Mouse (Mus musculus) embryonic facial prominence, embryonic 12.5 days (tissue): ENCODE measurements around the gene Sat2. TPM values are rescaled to one million over a fixed set of nuclear protein-coding genes. Genes with fewer than 3 reads are reported as not detected.

Source experiments
- ATAC-seq: fragments of 200-750 bp; cut with Nextera tagmentation; 2 replicates; pipeline ENCODE4 v1.8.0; 2017; ENCODE audit not compliant: insufficient number of reproducible peaks, insufficient read depth, low FRiP score, low TSS enrichment
- H3K27ac ChIP-seq: fragments of 300-500 bp; sonication (generic); 2 replicates; pipeline ENCODE4 v1.5.1; 2016; ENCODE audit warnings: mild to moderate bottlenecking
- H3K27me3 ChIP-seq: fragments of 300-500 bp; sonication (generic); 2 replicates; pipeline ENCODE4 v1.6.1; 2016; ENCODE audit warnings: mild to moderate bottlenecking, moderate library complexity
- H3K36me3 ChIP-seq: fragments of 300-500 bp; sonication (generic); 2 replicates; pipeline ENCODE4 v1.6.1; 2016; ENCODE audit warnings: mild to moderate bottlenecking
- H3K4me1 ChIP-seq: fragments of 300-500 bp; sonication (generic); 2 replicates; pipeline ENCODE4 v1.6.1; 2016
- H3K4me2 ChIP-seq: fragments of 300-500 bp; sonication (generic); replicated peaks from 2 replicates; pipeline ENCODE4 v1.6.1; 2016; ENCODE audit warnings: mild to moderate bottlenecking, moderate library complexity
- H3K4me3 ChIP-seq: fragments of 300-500 bp; sonication (generic); 2 replicates; pipeline ENCODE4 v1.5.1; 2016; ENCODE audit warnings: mild to moderate bottlenecking
- H3K9ac ChIP-seq: fragments of 300-500 bp; sonication (generic); 2 replicates; pipeline ENCODE4 v1.6.1; 2016; ENCODE audit warnings: mild to moderate bottlenecking, moderate library complexity
- H3K9me3 ChIP-seq: fragments of 300-500 bp; sonication (generic); 2 replicates; pipeline ENCODE4 v1.6.1; 2016; ENCODE audit warnings: mild to moderate bottlenecking, moderate library complexity
- WGBS: fragments of 180-500 bp; shearing (Covaris S2); methylation state at CpG from one replicate; pipeline ENCODE4 v1.1.7; 2016; 5-methylcytosine and 5-hydroxymethylcytosine counted together
- polyA plus RNA-seq: library from polyadenylated mRNA; unstranded; fragments of >200 nt; fragmentation: Nextera tagmentation; extraction: Ambion mirVana; gene quantifications from 2 replicates; pipeline ENCODE4 v1.2.1, GENCODE M21; 2016

Sat2 gene
- polyA plus RNA-seq = 25.4 and 25.8 TPM in 2 replicates

- peaks cover 13% of the 10 kb centered on the region for H3K4me1 ChIP-seq
- H3K27me3 ChIP-seq = no peaks in the 10 kb centered on the region; the same call in 1 of the 2 replicates
- WGBS = under 1% methylated on average over 20 of the region's 20 CpGs
- no peaks in the 10 kb centered on the region for H3K9me3 ChIP-seq
- ATAC-seq = peak; percentile 49
- H3K9ac ChIP-seq = peak within 1 kb of the TSS; percentile 75
- peak within 1 kb of the TSS; percentile 52 for H3K4me3 ChIP-seq
- no peaks in the 10 kb centered on the region for H3K36me3 ChIP-seq
- peak within 1 kb of the TSS; percentile 78 for H3K4me2 ChIP-seq
- H3K27ac ChIP-seq = peak within 1 kb of the TSS; percentile 70
Measured at GRCm38 (mm10) chr11:69621571-69622268, at the start of gene Sat2. TSS of gene Sat2 (plus strand) at chr11:69622024.

- no peaks in the 10 kb centered on the region for H3K9me3 ChIP-seq
- H3K4me3 ChIP-seq = no peak overlapping the region
- H3K27ac ChIP-seq = no peak overlapping the region
- H3K9ac ChIP-seq = no peak overlapping the region
- ATAC-seq = no peak
- H3K36me3 ChIP-seq = peaks cover 35% of the 10 kb centered on the region
- H3K4me2 ChIP-seq = no peak overlapping the region
- H3K27me3 ChIP-seq = no peaks in the 10 kb centered on the region
- 62% methylated on average over 3 of the region's 3 CpGs for WGBS
- H3K4me1 ChIP-seq = peaks cover 26% of the 10 kb centered on the region
Measured at GRCm38 (mm10) chr11:69575220-69575619, 46.6 kb upstream of the Sat2 start.

- WGBS = 62% methylated on average over 5 of the region's 5 CpGs
Measured at GRCm38 (mm10) chr11:69576307-69576706, 45.5 kb upstream of the Sat2 start.

GRCm38 (mm10) chr11:69578301-69578700, 43.5 kb upstream of the Sat2 start:
- Histone ChIP-seq H3K27ac (peak overlapping the region; percentile 80), H3K4me1 (peaks cover 34% of the 10 kb centered on the region), H3K36me3 (peaks cover 14% of the 10 kb centered on the region; the same call in 1 of the 2 replicates), H3K4me3 (peak overlapping the region; percentile 72), H3K4me2 (peak overlapping the region; percentile 88), H3K9ac (peak overlapping the region; percentile 85), H3K9me3 (no peaks in the 10 kb centered on the region), H3K27me3 (no peaks in the 10 kb centered on the region)
- ATAC-seq = no peak
- 12% methylated on average over 15 of the region's 15 CpGs for WGBS

More at GRCm38 (mm10) chr11:69576307-69576706, 45.5 kb upstream of the Sat2 start:
- no peaks in the 10 kb centered on the region for H3K9me3 ChIP-seq
- no peak overlapping the region for H3K27ac ChIP-seq
- H3K4me3 ChIP-seq = no peak overlapping the region
- H3K36me3 ChIP-seq = peaks cover 25% of the 10 kb centered on the region; the same call in 1 of the 2 replicates
- no peak overlapping the region for H3K9ac ChIP-seq
- H3K4me2 ChIP-seq = 0 out of 2 replicates have a peak overlapping the region, but pooled peaks have one; percentile 17
- peaks cover 26% of the 10 kb centered on the region for H3K4me1 ChIP-seq
- no peak for ATAC-seq
- H3K27me3 ChIP-seq = no peaks in the 10 kb centered on the region

GRCm38 (mm10) chr11:69579128-69580017, 42.5 kb upstream of the Sat2 start:
- ATAC-seq = peak; percentile 88
- Histone ChIP-seq H3K9ac (peak overlapping the region; percentile 85), H3K4me1 (peaks cover 34% of the 10 kb centered on the region), H3K4me2 (peak overlapping the region; percentile 88), H3K36me3 (peaks cover 5% of the 10 kb centered on the region; the same call in 1 of the 2 replicates), H3K27me3 (no peaks in the 10 kb centered on the region), H3K4me3 (peak overlapping the region; percentile 72), H3K9me3 (no peaks in the 10 kb centered on the region), H3K27ac (peak overlapping the region; percentile 95)
- WGBS = 2% methylated on average over 39 of the region's 39 CpGs

- Histone ChIP-seq H3K9me3 (no peaks in the 10 kb centered on the region), H3K36me3 (peaks cover 7% of the 10 kb centered on the region; the same call in 1 of the 2 replicates), H3K4me2 (peak within 1 kb of the TSS; percentile 88), H3K4me3 (peak within 1 kb of the TSS; percentile 72), H3K4me1 (peaks cover 32% of the 10 kb centered on the region), H3K27ac (peak within 1 kb of the TSS; percentile 95), H3K27me3 (no peaks in the 10 kb centered on the region), H3K9ac (peak within 1 kb of the TSS; percentile 85)
- ATAC-seq = peak; percentile 25; the same call in 1 of the 2 replicates
- WGBS = under 1% methylated on average over 13 of the region's 13 CpGs
Measured at GRCm38 (mm10) chr11:69580091-69580514, 41.7 kb upstream of the Sat2 start, which contains the start of the genes Wrap53 and Trp53. TSS of gene Wrap53 (minus strand) at chr11:69580255. TSS of gene Trp53 (plus strand) at chr11:69580359.

- peak; percentile 8; the same call in 1 of the 2 replicates for ATAC-seq
- no peaks in the 10 kb centered on the region for H3K9me3 ChIP-seq
- peak overlapping the region; percentile 95 for H3K27ac ChIP-seq
- H3K36me3 ChIP-seq = peaks cover 7% of the 10 kb centered on the region; the same call in 1 of the 2 replicates
- peaks cover 30% of the 10 kb centered on the region for H3K4me1 ChIP-seq
- peak overlapping the region; percentile 68 for H3K4me2 ChIP-seq
- WGBS = under 1% methylated on average over 25 of the region's 25 CpGs
- peak overlapping the region; percentile 71 for H3K9ac ChIP-seq
- no peaks in the 10 kb centered on the region for H3K27me3 ChIP-seq
- H3K4me3 ChIP-seq = peak overlapping the region; percentile 72
Measured at GRCm38 (mm10) chr11:69580572-69581146, 41.2 kb upstream of the Sat2 start.

GRCm38 (mm10) chr11:69581147-69581688, 40.6 kb upstream of the Sat2 start:
- Histone ChIP-seq H3K9me3 (no peaks in the 10 kb centered on the region), H3K27ac (peak overlapping the region; percentile 95), H3K4me3 (peak overlapping the region; percentile 72), H3K27me3 (no peaks in the 10 kb centered on the region), H3K36me3 (peaks cover 7% of the 10 kb centered on the region; the same call in 1 of the 2 replicates), H3K4me1 (peaks cover 27% of the 10 kb centered on the region), H3K4me2 (peak overlapping the region; percentile 68), H3K9ac (peak overlapping the region; percentile 71)
- under 1% methylated on average over 36 of the region's 36 CpGs for WGBS
- peak; percentile 78 for ATAC-seq

- H3K9ac ChIP-seq = peak overlapping the region; percentile 71
- under 1% methylated on average over 8 of the region's 8 CpGs for WGBS
- H3K4me2 ChIP-seq = peak overlapping the region; percentile 68
- H3K4me1 ChIP-seq = peaks cover 24% of the 10 kb centered on the region
- H3K36me3 ChIP-seq = peaks cover 11% of the 10 kb centered on the region
- no peak for ATAC-seq
- peak overlapping the region; percentile 72 for H3K4me3 ChIP-seq
- H3K27ac ChIP-seq = peak overlapping the region; percentile 95
- no peaks in the 10 kb centered on the region for H3K27me3 ChIP-seq
- no peaks in the 10 kb centered on the region for H3K9me3 ChIP-seq
Measured at GRCm38 (mm10) chr11:69581814-69582213, 40.0 kb upstream of the Sat2 start.

- Histone ChIP-seq H3K4me1 (peaks cover 19% of the 10 kb centered on the region), H3K27ac (no peak overlapping the region; the same call in 1 of the 2 replicates), H3K4me3 (peak overlapping the region; percentile 72; the same call in 1 of the 2 replicates), H3K4me2 (peak overlapping the region; percentile 68), H3K9ac (peak overlapping the region; percentile 45; the same call in 1 of the 2 replicates), H3K9me3 (no peaks in the 10 kb centered on the region), H3K36me3 (peaks cover 12% of the 10 kb centered on the region), H3K27me3 (no peaks in the 10 kb centered on the region)
- WGBS = 66% methylated on average over 9 of the region's 9 CpGs
- ATAC-seq = no peak
Measured at GRCm38 (mm10) chr11:69582230-69582805, 39.5 kb upstream of the Sat2 start.
